Mouse (Mus musculus) layer of hippocampus, adult 18-20 months (tissue): ENCODE results near the gene Tnni3. TPM values are rescaled to one million over a fixed set of nuclear protein-coding genes. Genes with fewer than 3 reads are reported as not detected.
"Not testable (repeated sequence)": the region's sequence is repeated elsewhere in the genome, so short reads cannot be mapped to it uniquely, and the experiment has no call there.

ENCODE experiments used
- DNase-seq, 2 experiments: peaks; one replicate each; pipeline ENCODE4 v3.0.0; 2022; ENCODE audit warnings: low spot score in 2 of 2
- long read RNA-seq: library from polyadenylated mRNA; stranded (forward); transcript quantifications from one replicate; pipeline ENCODE4 v2.0.0, GENCODE M21; 2021
- total RNA-seq, 2 experiments: library from RNA; stranded (reverse); gene quantifications; 2 replicates each; pipeline ENCODE4 v1.2.3; 2021

Gene Tnni3
- 1 to 10 TPM in 1 of 2 experiments, under 1 TPM in 1; 0.54 to 1.3 TPM for total RNA-seq
- long read RNA-seq = 0 reads

GRCm38 (mm10) chr7:4524212-4524922, at the start of gene Tnni3:
Tnni3 (minus strand) TSS chr7:4524229.
- peak in 1 of 2 experiments; percentile 56 for DNase-seq

GRCm38 (mm10) chr7:4572361-4572760, 48.3 kb upstream of the Tnni3 start:
- DNase-seq = not testable (repeated sequence)

- no peak for DNase-seq
Observed at GRCm38 (mm10) chr7:4562660-4563059, 38.6 kb upstream of the Tnni3 start.

GRCm38 (mm10) chr7:4557167-4557560, 33.1 kb upstream of the Tnni3 start:
- DNase-seq = no peak

- peak; percentile 66 to 87 for DNase-seq
Observed at GRCm38 (mm10) chr7:4556256-4557166, 32.5 kb upstream of the Tnni3 start.

GRCm38 (mm10) chr7:4547221-4547641, 23.2 kb upstream of the Tnni3 start, which contains the start of gene Syt5:
Syt5 (minus strand) TSS chr7:4547541.
- peak; percentile 62 to 80 for DNase-seq

- DNase-seq = peak; percentile 94 to 97
Observed at GRCm38 (mm10) chr7:4546591-4547131, 22.6 kb upstream of the Tnni3 start.

- DNase-seq = no peak
Observed at GRCm38 (mm10) chr7:4546050-4546449, 22.0 kb upstream of the Tnni3 start.

- no peak for DNase-seq
Observed at GRCm38 (mm10) chr7:4542013-4542412, 18.0 kb upstream of the Tnni3 start.

- DNase-seq = no peak
Observed at GRCm38 (mm10) chr7:4541344-4541743, 17.3 kb upstream of the Tnni3 start.

GRCm38 (mm10) chr7:4539019-4539418, 15.0 kb upstream of the Tnni3 start:
- DNase-seq = no peak

GRCm38 (mm10) chr7:4537181-4537580, 13.2 kb upstream of the Tnni3 start:
- DNase-seq = no peak

- DNase-seq = no peak
Observed at GRCm38 (mm10) chr7:4536369-4536768, 12.3 kb upstream of the Tnni3 start.

GRCm38 (mm10) chr7:4532005-4532729, 8.1 kb upstream of the Tnni3 start, which contains the start of gene Dnaaf3:
Dnaaf3 (minus strand) TSS chr7:4532453.
- no peak for DNase-seq

- not testable (repeated sequence) for DNase-seq
Observed at GRCm38 (mm10) chr7:4530166-4530565, 6.1 kb upstream of the Tnni3 start.

GRCm38 (mm10) chr7:4527302-4527689, 3.3 kb upstream of the Tnni3 start:
- DNase-seq = no peak

GRCm38 (mm10) chr7:4526341-4527301, 2.6 kb upstream of the Tnni3 start:
- DNase-seq = peak; percentile 62 to 73

- no peak for DNase-seq
Observed at GRCm38 (mm10) chr7:4523205-4524130, 561 bp downstream of the Tnni3 start.

- DNase-seq = no peak
Observed at GRCm38 (mm10) chr7:4522292-4522691, 1.7 kb downstream of the Tnni3 start.
